Mouse (Mus musculus) forebrain, embryonic 14.5 days (tissue): Measurements from ENCODE around the gene Hamp. TPM values are rescaled to one million over a fixed set of nuclear protein-coding genes. Genes with fewer than 3 reads are reported as not detected.
"Not testable (repeated sequence)": the region's sequence is repeated elsewhere in the genome, so short reads cannot be mapped to it uniquely, and the experiment has no call there.

Experiments used
- ATAC-seq: fragments of 200-750 bp; cut with Nextera tagmentation; 2 replicates; pipeline ENCODE4 v1.8.0; 2017; ENCODE audit warnings: mild to moderate bottlenecking, moderate library complexity
- DNase-seq: peaks from one replicate; pipeline ENCODE4 v3.0.0-alpha.2; 2015; ENCODE audit warnings: low spot score
- H3K27ac ChIP-seq: fragments of 300-500 bp; sonication (generic); 2 replicates; pipeline ENCODE4 v1.5.1; 2014; ENCODE audit warnings: low read depth, mild to moderate bottlenecking, control low read depth, low read length, moderate library complexity
- H3K27me3 ChIP-seq: fragments of 300-500 bp; sonication (generic); replicated peaks from 2 replicates; pipeline ENCODE4 v1.6.1; 2014; ENCODE audit warnings: low read length, control low read depth, mixed read lengths; ENCODE audit not compliant: control insufficient read depth, insufficient read depth
- H3K36me3 ChIP-seq: fragments of 300-500 bp; sonication (generic); 2 replicates; pipeline ENCODE4 v1.6.1; 2014; ENCODE audit warnings: low read length, control low read depth; ENCODE audit not compliant: control insufficient read depth, insufficient read depth
- H3K4me1 ChIP-seq: fragments of 300-500 bp; sonication (generic); 2 replicates; pipeline ENCODE4 v1.6.1; 2014; ENCODE audit warnings: antibody characterized with exemption, low read length, control low read depth; ENCODE audit not compliant: control insufficient read depth, insufficient read depth
- H3K4me2 ChIP-seq: fragments of 300-500 bp; sonication (generic); 2 replicates; pipeline ENCODE4 v1.6.1; 2014; ENCODE audit warnings: mild to moderate bottlenecking, control low read depth, low read length
- H3K4me3 ChIP-seq: fragments of 300-500 bp; sonication (generic); 2 replicates; pipeline ENCODE4 v1.5.1; 2014; ENCODE audit warnings: low read depth, low read length, control low read depth
- H3K9ac ChIP-seq: fragments of 300-500 bp; sonication (generic); 2 replicates; pipeline ENCODE4 v1.6.1; 2014; ENCODE audit warnings: mild to moderate bottlenecking, low read length, control low read depth, moderate library complexity
- H3K9me3 ChIP-seq: fragments of 300-500 bp; sonication (generic); replicated peaks from 2 replicates; pipeline ENCODE4 v1.6.1; 2016; ENCODE audit warnings: low read length, control low read depth, mixed read lengths; ENCODE audit not compliant: control insufficient read depth
- WGBS: fragments of 180-500 bp; shearing (Covaris S2); extraction: QIAGEN DNeasy Blood & Tissue Kit; methylation state at CpG from one replicate; pipeline ENCODE4 v1.1.7; 2014; 5-methylcytosine and 5-hydroxymethylcytosine counted together
- polyA plus RNA-seq: library from polyadenylated mRNA; unstranded; fragments of >200 nt; fragmentation: Nextera tagmentation; extraction: Ambion mirVana; gene quantifications from 2 replicates; pipeline ENCODE4 v1.2.1, GENCODE M21; 2014

The Hamp gene
- polyA plus RNA-seq, 1 experiment from 2014 or later = not detected

- no peaks in the 10 kb centered on the region for H3K9me3 ChIP-seq
- H3K27me3 ChIP-seq = no peaks in the 10 kb centered on the region
- ATAC-seq (no peak), DNase-seq (no peak)
- H3K36me3 ChIP-seq = peaks cover 61% of the 10 kb centered on the region
- H3K9ac ChIP-seq = no peak overlapping the region
- H3K4me2 ChIP-seq = no peak overlapping the region
- peaks cover 8% of the 10 kb centered on the region for H3K4me1 ChIP-seq
- WGBS = 93% methylated on average over 16 of the region's 16 CpGs
- H3K27ac ChIP-seq = no peak overlapping the region
- no peak overlapping the region for H3K4me3 ChIP-seq
Observed at GRCm38 (mm10) chr7:30952441-30953265, 8.8 kb upstream of the Hamp start.

DNA sequence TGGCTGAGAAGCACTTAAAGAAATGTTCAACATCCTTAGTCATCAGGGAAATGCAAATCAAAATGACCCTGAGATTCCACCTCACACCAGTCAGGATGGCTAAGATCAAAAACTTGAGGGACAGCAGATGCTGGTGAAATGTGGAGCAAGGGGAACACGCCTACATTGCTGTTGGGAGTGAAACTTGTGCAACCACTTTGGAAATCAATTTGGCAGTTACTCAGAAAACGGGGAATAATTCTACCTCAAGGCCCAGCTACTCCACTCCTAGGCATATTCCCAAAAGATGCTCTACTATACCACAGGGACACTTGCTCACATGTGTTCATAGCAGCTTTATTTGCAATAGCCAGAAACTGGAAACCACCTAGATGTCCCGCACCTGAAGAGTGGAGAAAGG is 6.1 kb upstream of the Hamp start:
- WGBS = 94% methylated on average over 3 of the region's 3 CpGs
- not testable (repeated sequence) for H3K9me3 ChIP-seq, H3K4me1 ChIP-seq, H3K9ac ChIP-seq, H3K4me3 ChIP-seq, ATAC-seq, H3K4me2 ChIP-seq, DNase-seq, H3K27ac ChIP-seq, H3K27me3 ChIP-seq
- H3K36me3 ChIP-seq = peaks cover 74% of the 10 kb centered on the region

GRCm38 (mm10) chr7:30945876-30946275 is 2.0 kb upstream of the Hamp start:
- no peak for DNase-seq

DNA sequence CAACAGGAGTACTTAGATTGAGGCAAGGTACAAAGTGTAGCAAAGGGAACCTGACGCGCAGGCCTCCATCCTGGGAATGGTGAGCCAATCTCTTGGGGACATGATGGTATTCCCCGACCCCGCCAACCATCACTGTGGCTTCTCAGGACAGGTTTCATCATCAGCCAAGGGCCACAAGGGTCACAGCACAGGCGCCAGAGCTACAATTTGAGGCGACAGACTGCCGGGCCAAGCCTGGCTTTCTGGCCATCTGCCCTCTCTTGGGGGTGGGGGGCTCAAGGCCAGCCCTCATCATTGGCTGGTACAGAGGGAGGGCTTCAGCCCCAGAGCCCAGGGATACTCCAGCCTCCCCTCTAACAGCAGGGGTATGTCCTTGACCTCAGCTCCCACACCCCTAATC is 1.6 kb upstream of the Hamp start:
- DNase-seq, H3K4me1 ChIP-seq, H3K4me3 ChIP-seq, H3K27me3 ChIP-seq, ATAC-seq, H3K9me3 ChIP-seq, H3K4me2 ChIP-seq, H3K27ac ChIP-seq, H3K9ac ChIP-seq: not testable (repeated sequence)
- H3K36me3 ChIP-seq = peaks cover 33% of the 10 kb centered on the region
- 95% methylated on average over 7 of the region's 7 CpGs for WGBS

More at GRCm38 (mm10) chr7:30945876-30946275, 2.0 kb upstream of the Hamp start:
- Histone ChIP-seq H3K4me3 (no peak overlapping the region), H3K27me3 (no peaks in the 10 kb centered on the region), H3K9ac (no peak overlapping the region), H3K4me1 (no peaks in the 10 kb centered on the region), H3K4me2 (no peak overlapping the region), H3K9me3 (no peaks in the 10 kb centered on the region), H3K27ac (no peak overlapping the region), H3K36me3 (peaks cover 36% of the 10 kb centered on the region)
- WGBS = 93% methylated on average over 7 of the region's 7 CpGs
- no peak for ATAC-seq

DNA sequence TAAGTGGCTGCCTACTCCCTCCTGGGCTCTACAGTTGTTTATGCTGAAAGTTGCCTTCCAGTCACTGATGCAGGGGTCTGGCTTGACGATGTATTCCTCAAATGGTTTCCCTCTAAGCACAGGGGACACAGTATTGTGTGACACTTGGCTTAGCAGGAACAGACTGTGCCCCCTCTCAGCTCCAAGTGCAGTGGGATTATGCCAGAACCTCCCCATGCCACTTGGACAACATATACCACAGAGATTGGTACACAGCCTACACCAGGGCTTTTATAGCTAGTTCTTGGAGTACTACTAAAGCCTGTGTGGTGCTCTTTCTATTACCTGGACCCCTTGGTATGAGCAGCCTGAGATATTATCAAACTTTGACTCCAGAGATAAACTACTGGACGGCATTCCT is 874 bp upstream of the Hamp start:
- not testable (repeated sequence) for H3K9ac ChIP-seq, H3K27me3 ChIP-seq, H3K27ac ChIP-seq, H3K4me3 ChIP-seq, H3K4me2 ChIP-seq, H3K9me3 ChIP-seq, H3K4me1 ChIP-seq, DNase-seq, ATAC-seq
- peaks cover 26% of the 10 kb centered on the region for H3K36me3 ChIP-seq
- WGBS = 71% methylated on average over 2 of the region's 2 CpGs

DNA sequence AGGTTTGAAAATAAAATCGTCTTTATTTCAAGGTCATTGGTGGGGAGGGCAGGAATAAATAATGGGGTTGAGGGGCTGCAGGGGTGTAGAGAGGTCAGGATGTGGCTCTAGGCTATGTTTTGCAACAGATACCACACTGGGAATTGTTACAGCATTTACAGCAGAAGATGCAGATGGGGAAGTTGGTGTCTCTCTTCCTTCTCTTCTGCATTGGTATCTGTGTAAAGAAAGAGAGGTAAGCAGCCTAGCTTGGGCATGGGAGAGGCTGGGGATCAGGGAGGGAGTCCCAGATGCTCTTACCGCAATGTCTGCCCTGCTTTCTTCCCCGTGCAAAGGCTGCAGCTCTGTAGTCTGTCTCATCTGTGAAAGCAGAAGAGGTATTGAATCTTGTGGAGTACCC is 1.5 kb downstream of the Hamp start:
- 62% methylated on average over 3 of the region's 3 CpGs for WGBS
- DNase-seq, H3K27ac ChIP-seq, ATAC-seq, H3K4me1 ChIP-seq, H3K4me3 ChIP-seq, H3K9me3 ChIP-seq, H3K9ac ChIP-seq, H3K27me3 ChIP-seq, H3K4me2 ChIP-seq: not testable (repeated sequence)
- H3K36me3 ChIP-seq = peaks cover 16% of the 10 kb centered on the region

- H3K27ac ChIP-seq, H3K27me3 ChIP-seq, H3K4me3 ChIP-seq, H3K9ac ChIP-seq, ATAC-seq, H3K4me2 ChIP-seq, H3K36me3 ChIP-seq, H3K9me3 ChIP-seq, DNase-seq, H3K4me1 ChIP-seq: not testable (repeated sequence)
- 90% methylated on average over 1 of the region's 1 CpGs for WGBS
Observed at GRCm38 (mm10) chr7:30940070-30940469, 3.8 kb downstream of the Hamp start.

DNA sequence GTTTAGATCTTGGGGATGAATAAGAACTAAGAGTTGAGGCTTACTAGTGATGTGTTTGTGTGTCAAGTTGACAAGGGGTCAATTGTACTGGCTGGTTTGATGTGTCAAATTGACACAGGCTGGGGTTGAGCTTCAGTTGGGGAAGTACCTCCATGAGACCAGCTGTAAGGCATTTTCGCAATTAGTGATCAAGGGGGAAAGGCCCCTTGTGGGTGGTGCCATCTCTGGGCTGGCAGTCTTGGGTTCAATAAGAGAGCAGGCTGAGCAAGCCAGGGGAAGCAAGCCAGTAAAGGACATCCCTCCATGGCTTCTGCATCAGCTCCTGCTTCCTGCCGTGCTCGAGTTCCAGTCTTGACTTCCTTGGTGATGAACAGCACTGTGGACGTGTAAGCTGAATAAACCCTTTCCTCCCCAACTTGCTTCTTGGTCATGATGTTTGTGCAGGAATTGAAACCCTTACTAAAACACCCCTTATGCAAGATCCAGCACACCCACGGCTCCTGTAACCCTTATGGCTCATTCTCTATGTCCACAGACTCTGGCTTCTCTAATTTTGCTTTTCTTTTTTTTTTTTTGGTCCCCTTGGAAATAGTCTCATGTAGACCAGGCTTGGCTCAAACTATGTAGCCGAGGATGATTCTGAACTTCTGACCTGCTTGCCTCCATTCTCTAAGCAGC is 8.3 kb downstream of the Hamp start:
- H3K4me1 ChIP-seq, H3K9ac ChIP-seq, ATAC-seq, DNase-seq, H3K4me3 ChIP-seq, H3K27ac ChIP-seq, H3K36me3 ChIP-seq, H3K27me3 ChIP-seq, H3K9me3 ChIP-seq, H3K4me2 ChIP-seq: not testable (repeated sequence)
- WGBS = 79% methylated on average over 6 of the region's 6 CpGs

GRCm38 (mm10) chr7:30924581-30924980 is 19.3 kb downstream of the Hamp start, which contains the start of gene Hamp2:
Gene Hamp2, minus strand, starts transcription at chr7:30924681.
- H3K4me2 ChIP-seq, H3K36me3 ChIP-seq, H3K9me3 ChIP-seq, H3K27me3 ChIP-seq, ATAC-seq, H3K4me1 ChIP-seq, H3K27ac ChIP-seq, DNase-seq, H3K4me3 ChIP-seq, H3K9ac ChIP-seq: not testable (repeated sequence)
- 82% methylated on average over 2 of the region's 2 CpGs for WGBS
